Mouse (Mus musculus) forebrain, postnatal 0 days (tissue): Measurements from ENCODE around the gene G3bp1. TPM values are rescaled to one million over a fixed set of nuclear protein-coding genes. Genes with fewer than 3 reads are reported as not detected.

Experiments used
- ATAC-seq: fragments of 200-750 bp; cut with Nextera tagmentation; 2 replicates; pipeline ENCODE4 v1.8.0; 2017; ENCODE audit warnings: mild to moderate bottlenecking, moderate library complexity
- DNase-seq: peaks from one replicate; pipeline ENCODE4 v3.0.0-alpha.2; 2015
- H3K27ac ChIP-seq: fragments of 300-500 bp; sonication (generic); 2 replicates; pipeline ENCODE4 v1.5.1; 2014; ENCODE audit warnings: low read depth, mild to moderate bottlenecking, antibody characterized with exemption, low read length, moderate library complexity, mixed read lengths
- H3K27me3 ChIP-seq: fragments of 300-500 bp; sonication (generic); 2 replicates; pipeline ENCODE4 v1.6.1; 2014; ENCODE audit warnings: mild to moderate bottlenecking, low read length, mixed read lengths; ENCODE audit not compliant: insufficient read depth
- H3K36me3 ChIP-seq: fragments of 300-500 bp; sonication (generic); 2 replicates; pipeline ENCODE4 v1.6.1; 2014; ENCODE audit warnings: mild to moderate bottlenecking, moderate library complexity; ENCODE audit not compliant: insufficient read depth
- H3K4me1 ChIP-seq: fragments of 300-500 bp; sonication (generic); 2 replicates; pipeline ENCODE4 v1.6.1; 2014; ENCODE audit warnings: antibody characterized with exemption; ENCODE audit not compliant: insufficient read depth
- H3K4me2 ChIP-seq: fragments of 300-500 bp; sonication (generic); 2 replicates; pipeline ENCODE4 v1.6.1; 2014; ENCODE audit warnings: low read depth, mild to moderate bottlenecking, moderate library complexity
- H3K4me3 ChIP-seq: fragments of 300-500 bp; sonication (generic); 2 replicates; pipeline ENCODE4 v1.5.1; 2014; ENCODE audit warnings: low read depth, low read length, mixed read lengths
- H3K9ac ChIP-seq: fragments of 300-500 bp; sonication (generic); 2 replicates; pipeline ENCODE4 v1.6.1; 2014; ENCODE audit warnings: mild to moderate bottlenecking
- H3K9me3 ChIP-seq: fragments of 300-500 bp; sonication (generic); 2 replicates; pipeline ENCODE4 v1.6.1; 2016; ENCODE audit warnings: low read length
- CTCF ChIP-seq: sonication (generic); IDR thresholded peaks from 2 replicates; pipeline ENCODE4 v1.5.1; 2016; ENCODE audit warnings: antibody characterized with exemption, control low read depth, low read depth
- WGBS: fragments of 180-500 bp; shearing (Covaris S2); extraction: QIAGEN DNeasy Blood & Tissue Kit; methylation state at CpG from one replicate; pipeline ENCODE4 v1.1.7; 2014; 5-methylcytosine and 5-hydroxymethylcytosine counted together
- microRNA-seq, 2 experiments: library from miRNA; unstranded; fragments of <30 nt; microRNA quantifications; one replicate each; pipeline ENCODE4; 2016
- polyA plus RNA-seq: library from polyadenylated mRNA; unstranded; fragments of >200 nt; fragmentation: Nextera tagmentation; extraction: Ambion mirVana; gene quantifications from 2 replicates; pipeline ENCODE4 v1.2.1, GENCODE M21; 2015
- total RNA-seq: library from RNA; depleted of rRNA; stranded (reverse); fragments of >200 nt; gene quantifications from 2 replicates; pipeline ENCODE4 v1.2.3, GENCODE M21; 2014; rRNA removed

G3bp1 gene
- total and polyA plus RNA-seq, 2 experiments from 2014 or later, result 81.0 to 85.0 TPM

DNA sequence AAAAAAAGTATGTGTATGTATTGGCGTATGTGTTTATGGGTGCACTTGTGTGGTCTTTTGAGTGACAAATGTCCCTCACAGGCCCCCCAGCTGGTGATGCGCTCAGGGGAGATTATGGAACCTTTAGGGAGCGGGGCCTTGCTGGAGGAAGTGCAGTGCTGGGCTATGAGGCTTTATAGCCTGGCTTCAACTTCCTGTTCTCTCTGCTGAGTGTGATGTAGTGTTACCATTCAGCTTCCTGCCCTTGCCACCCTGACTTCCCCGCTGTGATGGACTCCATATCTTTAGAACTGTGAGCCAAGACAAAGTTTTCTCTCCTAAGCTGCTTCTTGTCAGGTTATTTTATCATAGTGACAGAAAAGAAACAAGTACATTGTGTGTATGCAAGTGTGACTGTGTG, 73.2 kb downstream of the G3bp1 start:
- no peak overlapping the region for H3K4me2 ChIP-seq
- H3K4me1 ChIP-seq, result no peaks in the 10 kb centered on the region
- 64% methylated on average over 4 of the region's 4 CpGs for WGBS
- no peaks in the 10 kb centered on the region for H3K27me3 ChIP-seq
- no peaks in the 10 kb centered on the region for H3K9me3 ChIP-seq
- no peak for TF ChIP-seq CTCF
- no peak overlapping the region for H3K4me3 ChIP-seq
- no peak for ATAC-seq
- H3K9ac ChIP-seq, result no peak overlapping the region
- DNase-seq, result no peak
- no peaks in the 10 kb centered on the region for H3K36me3 ChIP-seq
- H3K27ac ChIP-seq, result no peak overlapping the region

DNA sequence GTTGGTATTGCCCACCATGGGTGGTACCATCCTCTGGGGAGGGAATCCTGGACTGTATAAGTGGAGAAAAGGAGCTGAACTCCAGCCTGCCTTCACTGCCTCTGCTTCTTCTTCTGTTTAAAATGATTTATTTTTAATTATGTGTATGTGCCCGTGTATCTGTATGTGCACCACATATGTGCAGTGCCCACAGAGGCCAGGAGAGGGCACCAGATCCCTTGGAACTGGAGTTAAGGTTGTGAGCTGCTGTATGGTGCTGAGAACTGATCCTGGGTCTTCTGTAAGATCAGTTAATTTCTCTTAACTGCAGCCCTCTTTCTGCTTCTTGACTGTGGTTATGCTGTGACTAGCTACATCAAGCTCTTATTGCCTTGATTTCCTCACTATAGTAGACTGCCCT, 76.2 kb downstream of the G3bp1 start:
- Histone ChIP-seq H3K9ac (no peak overlapping the region), H3K4me1 (no peaks in the 10 kb centered on the region), H3K27me3 (no peaks in the 10 kb centered on the region), H3K9me3 (no peaks in the 10 kb centered on the region), H3K4me2 (no peak overlapping the region), H3K4me3 (no peak overlapping the region), H3K36me3 (no peaks in the 10 kb centered on the region), H3K27ac (no peak overlapping the region)
- ATAC-seq, result no peak
- WGBS, result 88% methylated on average over 1 of the region's 1 CpGs
- DNase-seq, result no peak
- TF ChIP-seq CTCF, result no peak

Small RNAs within 50 kb of the gene (microRNA-seq; reads per million reads assigned to microRNA genes)
- 0 to 0.12 reads per million in 2 experiments for gene Mir7652

Other genes with a start within 250 kb of the G3bp1 start
- 0.38 and 0.52 TPM in 2 replicates for gene Fat2, start 133.1 kb upstream of the G3bp1 start, total RNA-seq
- gene Fat2, start 133.1 kb upstream of the G3bp1 start, polyA plus RNA-seq, result 0.01 and 0.06 TPM in 2 replicates
- 180 and 264 TPM in 2 replicates for gene Sparc, start 46.5 kb upstream of the G3bp1 start, total RNA-seq
- 437 and 510 TPM in 2 replicates for gene Sparc, start 46.5 kb upstream of the G3bp1 start, polyA plus RNA-seq
- 141 and 193 TPM in 2 replicates for gene Atox1, start 8.4 kb upstream of the G3bp1 start, total RNA-seq
- 268 and 340 TPM in 2 replicates for gene Atox1, start 8.4 kb upstream of the G3bp1 start, polyA plus RNA-seq
- 0.19 TPM in 1 of 2 replicates, not detected in the other for gene Glra1, start 138.5 kb downstream of the G3bp1 start, total RNA-seq
- gene Glra1, start 138.5 kb downstream of the G3bp1 start, polyA plus RNA-seq, result 0.08 TPM in 1 of 2 replicates, not detected in the other